Mouse (Mus musculus): Measurements from ENCODE around the gene Sestd1. TPM values are rescaled to one million over a fixed set of nuclear protein-coding genes. Genes with fewer than 3 reads are reported as not detected.

The Sestd1 gene
- total and polyA plus RNA-seq, 3 experiments, result not detected

DNA sequence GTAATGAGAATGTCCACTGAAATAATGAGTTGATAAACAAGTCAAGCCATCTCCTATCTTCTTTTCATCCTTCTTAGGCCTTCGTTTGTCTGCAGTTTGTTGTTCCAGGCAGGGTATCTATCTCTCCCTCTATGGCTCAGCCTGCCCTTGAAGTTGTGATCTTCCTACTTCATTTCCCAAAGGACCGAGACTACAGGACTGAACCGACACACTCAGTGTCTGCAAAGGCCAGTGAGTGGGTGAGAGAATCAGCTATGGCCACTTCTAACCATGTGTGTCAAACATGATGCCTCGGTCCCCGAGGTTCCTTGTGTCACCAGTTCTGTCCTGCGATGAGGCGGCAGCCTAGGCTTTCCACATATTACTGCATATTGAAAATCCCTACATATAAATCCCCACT, 90.7 kb downstream of the Sestd1 start:
- Histone ChIP-seq H3K36me3 (ENCODE audit: control insufficient read depth in 1 of 2, insufficient read depth in 2 of 2, low read length in 2 of 2) (peaks cover 0 to under 1% of the 10 kb centered on the region in 2 experiments; a peak in 1 of 4 replicates), H3K9ac (ENCODE audit: control insufficient read depth, low read depth, low read length, poor library complexity, severe bottlenecking) (no peak overlapping the region), H3K27me3 (ENCODE audit: control insufficient read depth in 1 of 2, insufficient read depth in 2 of 2, low read length in 2 of 2) (no peaks in the 10 kb centered on the region), H3K79me2 (ENCODE audit: control insufficient read depth, insufficient read depth, low read length, poor library complexity) (no peaks in the 10 kb centered on the region), H3K4me3 (ENCODE audit: control insufficient read depth in 1 of 2, insufficient read depth in 1 of 2, low read depth in 2 of 2, low read length in 2 of 2) (no peak overlapping the region), H3K9me3 (replicated peaks; ENCODE audit: insufficient read depth, low read length) (no peaks in the 10 kb centered on the region), H3K27ac (ENCODE audit: control insufficient read depth, low read depth, low read length) (no peak overlapping the region), H3K4me1 (ENCODE audit: control insufficient read depth in 1 of 2, insufficient read depth in 2 of 2, low read length in 2 of 2) (no peaks in the 10 kb centered on the region)
- DNase-seq (ENCODE audit: low read depth, low spot score), result no peak
- TF ChIP-seq KAT2A (conservative IDR thresholded peaks at IDR 0.05; ENCODE audit: low read depth, low read length), result no peak
- TF ChIP-seq CHD1 (IDR thresholded peaks at IDR 0.05; ENCODE audit: low read depth, low read length), result no peak
- TF ChIP-seq MYB (IDR thresholded peaks at IDR 0.05; ENCODE audit: low read depth, low read length), result no peak
- TF ChIP-seq NELFE (IDR thresholded peaks at IDR 0.05; ENCODE audit: low read depth, low read length), result no peak
- no peak for TF ChIP-seq JUND (IDR thresholded peaks at IDR 0.05; ENCODE audit: low read depth, low read length)
- no peak for TF ChIP-seq UBTF (IDR thresholded peaks at IDR 0.05; ENCODE audit: borderline replicate concordance, insufficient read depth, low read depth, low read length)
- no peak for TF ChIP-seq TAL1 (IDR thresholded peaks at IDR 0.05; ENCODE audit: low read length)
- no peak for TF ChIP-seq RAD21 (IDR thresholded peaks at IDR 0.05; ENCODE audit: low read depth, low read length)
- no peak for TF ChIP-seq USF2 (IDR thresholded peaks at IDR 0.05; ENCODE audit: borderline replicate concordance in 1 of 2, insufficient read depth in 1 of 2, low read depth in 1 of 2, low read length in 2 of 2)
- TF ChIP-seq HCFC1 (IDR thresholded peaks at IDR 0.05; ENCODE audit: low read depth, low read length), result no peak

DNA sequence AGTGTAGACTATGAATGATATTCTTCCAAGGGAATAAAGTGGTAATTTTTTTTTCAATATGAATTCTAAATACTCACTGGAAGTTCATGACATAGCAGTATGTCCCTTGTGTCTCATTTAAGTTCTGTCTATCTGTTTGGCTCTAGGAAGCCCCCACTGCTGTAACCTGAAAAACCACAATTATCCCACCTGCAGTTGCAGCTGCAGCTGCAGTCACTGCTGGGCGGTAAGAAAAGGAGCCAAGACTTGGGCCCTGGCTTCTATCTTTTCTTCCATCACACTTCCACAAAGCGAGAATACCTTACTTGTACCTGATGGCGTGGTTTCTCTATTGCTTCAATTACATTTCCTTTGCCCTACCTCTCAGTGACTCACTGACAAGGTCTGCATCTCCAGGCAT, 92.9 kb downstream of the Sestd1 start:
- Histone ChIP-seq H3K27me3 (ENCODE audit: control insufficient read depth in 1 of 2, insufficient read depth in 2 of 2, low read length in 2 of 2) (no peaks in the 10 kb centered on the region), H3K9ac (ENCODE audit: control insufficient read depth, low read depth, low read length, poor library complexity, severe bottlenecking) (no peak overlapping the region), H3K9me3 (replicated peaks; ENCODE audit: insufficient read depth, low read length) (no peaks in the 10 kb centered on the region), H3K4me1 (ENCODE audit: control insufficient read depth in 1 of 2, insufficient read depth in 2 of 2, low read length in 2 of 2) (no peaks in the 10 kb centered on the region), H3K36me3 (ENCODE audit: control insufficient read depth in 1 of 2, insufficient read depth in 2 of 2, low read length in 2 of 2) (peaks cover 0 to 3% of the 10 kb centered on the region in 2 experiments; a peak in 1 of 4 replicates), H3K4me3 (ENCODE audit: control insufficient read depth in 1 of 2, insufficient read depth in 1 of 2, low read depth in 2 of 2, low read length in 2 of 2) (no peak overlapping the region), H3K79me2 (ENCODE audit: control insufficient read depth, insufficient read depth, low read length, poor library complexity) (no peaks in the 10 kb centered on the region), H3K27ac (ENCODE audit: control insufficient read depth, low read depth, low read length) (no peak overlapping the region)
- TF ChIP-seq ZNF384 (IDR thresholded peaks at IDR 0.05; ENCODE audit: low read depth, low read length), result no peak
- no peak for TF ChIP-seq TCF12 (IDR thresholded peaks at IDR 0.05; ENCODE audit: low read depth, low read length)
- TF ChIP-seq SMC3 (IDR thresholded peaks at IDR 0.05; ENCODE audit: low read depth, low read length), result no peak
- no peak for TF ChIP-seq ZKSCAN1 (IDR thresholded peaks at IDR 0.05; ENCODE audit: low read depth, low read length)
- TF ChIP-seq MYB (IDR thresholded peaks at IDR 0.05; ENCODE audit: low read depth, low read length), result no peak
- no peak for TF ChIP-seq BHLHE40 (IDR thresholded peaks at IDR 0.05; ENCODE audit: borderline replicate concordance, low read depth, low read length)
- TF ChIP-seq CHD2 (IDR thresholded peaks at IDR 0.05; ENCODE audit: low read length), result no peak
- TF ChIP-seq JUND (IDR thresholded peaks at IDR 0.05; ENCODE audit: low read depth, low read length), result no peak
- no peak for TF ChIP-seq RAD21 (IDR thresholded peaks at IDR 0.05; ENCODE audit: low read depth, low read length)
- no peak for TF ChIP-seq POLR2A (IDR thresholded peaks at IDR 0.05; ENCODE audit: control insufficient read depth in 1 of 2, insufficient read depth in 1 of 2, low read depth in 1 of 2, low read length in 2 of 2, poor library complexity in 1 of 2)
- no peak for DNase-seq (ENCODE audit: low read depth, low spot score)
